Mouse (Mus musculus): ENCODE measurements around the gene Plekha5. TPM values are rescaled to one million over a fixed set of nuclear protein-coding genes. Genes with fewer than 3 reads are reported as not detected.
A peak's percentile ranks its signal among the peaks of the same experiment; 100 is the strongest.

Plekha5 gene
- polyA plus RNA-seq, 1 experiment from 2014 or later: 5.2 TPM

DNA sequence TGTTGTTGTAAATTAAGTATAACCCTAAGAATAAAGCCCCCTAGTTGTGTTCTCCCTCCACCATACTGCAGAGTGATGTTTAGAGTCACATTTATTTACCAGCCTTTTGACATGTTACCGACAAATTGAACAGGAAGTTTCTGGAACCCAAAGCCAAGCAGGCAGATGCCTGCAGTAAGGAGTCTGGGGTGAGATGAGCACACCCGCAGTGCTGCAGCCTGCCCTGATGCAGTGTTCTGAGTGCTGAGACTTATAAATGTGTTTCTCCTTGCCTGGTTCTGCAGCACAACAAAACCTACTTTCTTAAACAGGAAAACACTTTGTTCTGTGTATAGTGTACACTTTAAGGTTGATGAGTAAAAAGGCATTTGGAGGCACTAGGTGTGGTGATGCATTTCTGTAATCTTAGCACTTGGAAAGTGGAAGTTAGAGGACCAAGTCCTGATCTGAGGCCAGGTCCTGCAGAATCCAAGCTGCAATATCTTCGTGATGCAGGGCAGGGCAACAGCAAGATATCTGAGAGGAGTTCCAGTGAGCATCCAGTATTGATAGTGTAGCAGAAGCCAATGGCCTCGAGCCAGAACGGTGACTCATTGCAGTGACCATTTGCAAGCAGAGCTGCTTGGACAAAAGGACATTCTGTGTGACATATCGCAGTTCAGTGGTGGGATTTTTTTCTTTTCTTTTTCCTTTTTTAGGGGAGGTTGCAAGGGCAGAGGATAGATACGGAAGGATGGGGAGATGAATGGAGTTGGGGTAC lies 58.0 kb downstream of the Plekha5 start:
- H3K9ac ChIP-seq (replicated peaks): no peak overlapping the region
- H3K9me3 ChIP-seq (ENCODE audit: low read length): no peaks in the 10 kb centered on the region
- ATAC-seq (peak; percentile 64), DNase-seq (peak; percentile 82)
- no peaks in the 10 kb centered on the region for H3K36me3 ChIP-seq (replicated peaks; ENCODE audit: insufficient read depth, low read length)
- H3K4me1 ChIP-seq (ENCODE audit: insufficient read depth): peaks cover 4% of the 10 kb centered on the region; the same call in 1 of the 2 replicates
- no peak overlapping the region for H3K4me3 ChIP-seq (ENCODE audit: low read depth, low read length)
- no peak overlapping the region for H3K4me2 ChIP-seq (ENCODE audit: low read depth, low read length)
- TF ChIP-seq EP300 (IDR thresholded peaks at IDR 0.05; ENCODE audit: low read depth) (no peak), CTCF (IDR thresholded peaks at IDR 0.05; ENCODE audit: low read depth) (no peak)
- no peak overlapping the region for H3K27ac ChIP-seq (ENCODE audit: low read depth)
- no peaks in the 10 kb centered on the region for H3K27me3 ChIP-seq (ENCODE audit: insufficient read depth, low read length)
- 44% methylated on average over 7 of the region's 7 CpGs for WGBS (ENCODE audit: insufficient replicate concordance)

DNA sequence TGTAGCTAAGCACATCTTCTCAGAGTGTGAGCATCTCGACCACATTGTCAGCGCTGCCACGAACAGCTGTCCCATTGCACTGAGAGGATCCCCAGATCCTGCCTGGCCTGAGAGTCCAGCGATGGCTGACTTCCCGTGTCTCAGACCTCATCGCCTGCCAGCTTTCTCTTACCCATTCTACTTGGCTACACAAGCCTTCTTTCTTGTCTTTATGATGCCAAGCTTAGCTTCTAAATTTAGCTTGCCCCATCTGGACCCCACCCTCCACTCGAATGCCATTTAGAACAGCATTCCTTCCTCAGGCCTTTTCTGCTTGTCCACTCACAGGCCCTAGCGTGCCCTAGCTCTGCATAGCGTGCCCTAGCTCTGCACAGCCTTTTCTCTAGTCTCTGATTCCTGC lies 60.3 kb downstream of the Plekha5 start:
- TF ChIP-seq EP300 (IDR thresholded peaks at IDR 0.05; ENCODE audit: low read depth) (no peak), CTCF (IDR thresholded peaks at IDR 0.05; ENCODE audit: low read depth) (no peak)
- Histone ChIP-seq H3K9me3 (ENCODE audit: low read length) (no peaks in the 10 kb centered on the region), H3K27ac (ENCODE audit: low read depth) (no peak overlapping the region), H3K4me2 (ENCODE audit: low read depth, low read length) (no peak overlapping the region), H3K4me1 (ENCODE audit: insufficient read depth) (peaks cover 16% of the 10 kb centered on the region), H3K9ac (replicated peaks) (no peak overlapping the region), H3K36me3 (replicated peaks; ENCODE audit: insufficient read depth, low read length) (no peaks in the 10 kb centered on the region), H3K27me3 (ENCODE audit: insufficient read depth, low read length) (no peaks in the 10 kb centered on the region), H3K4me3 (ENCODE audit: low read depth, low read length) (no peak overlapping the region)
- ATAC-seq (no peak), DNase-seq (no peak)
- WGBS (ENCODE audit: insufficient replicate concordance): 80% methylated on average over 9 of the region's 9 CpGs

DNA sequence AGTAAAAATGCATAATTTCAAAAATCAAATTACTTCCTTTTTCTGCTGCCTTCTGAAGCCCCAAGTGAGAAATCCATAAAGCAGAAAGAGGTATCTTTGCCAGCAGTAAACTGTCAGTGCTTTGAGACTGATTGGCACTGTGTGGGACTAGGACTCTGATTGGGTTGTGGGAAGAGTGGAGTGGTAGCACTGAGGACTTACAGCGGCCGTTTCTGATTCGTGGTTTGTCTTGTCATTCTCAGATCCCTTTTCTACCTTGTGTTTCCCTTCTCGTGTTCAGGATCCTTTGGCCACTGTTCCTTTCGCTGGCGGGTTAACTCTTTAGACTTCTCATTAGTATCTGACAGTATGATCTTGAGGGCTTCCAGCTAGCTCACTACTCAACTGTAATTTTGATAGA lies 61.8 kb downstream of the Plekha5 start:
- DNase-seq (no peak), ATAC-seq (no peak)
- no peak overlapping the region for H3K4me2 ChIP-seq (ENCODE audit: low read depth, low read length)
- H3K27me3 ChIP-seq (ENCODE audit: insufficient read depth, low read length): no peaks in the 10 kb centered on the region
- no peak for TF ChIP-seq EP300 (IDR thresholded peaks at IDR 0.05; ENCODE audit: low read depth)
- TF ChIP-seq CTCF (IDR thresholded peaks at IDR 0.05; ENCODE audit: low read depth): no peak
- WGBS (ENCODE audit: insufficient replicate concordance): 65% methylated on average over 6 of the region's 6 CpGs
- peaks cover 16% of the 10 kb centered on the region for H3K4me1 ChIP-seq (ENCODE audit: insufficient read depth)
- H3K36me3 ChIP-seq (replicated peaks; ENCODE audit: insufficient read depth, low read length): no peaks in the 10 kb centered on the region
- no peak overlapping the region for H3K4me3 ChIP-seq (ENCODE audit: low read depth, low read length)
- H3K9me3 ChIP-seq (ENCODE audit: low read length): no peaks in the 10 kb centered on the region
- H3K27ac ChIP-seq (ENCODE audit: low read depth): 0 out of 2 replicates have a peak overlapping the region, but pooled peaks have one; percentile 34
- no peak overlapping the region for H3K9ac ChIP-seq (replicated peaks)

DNA sequence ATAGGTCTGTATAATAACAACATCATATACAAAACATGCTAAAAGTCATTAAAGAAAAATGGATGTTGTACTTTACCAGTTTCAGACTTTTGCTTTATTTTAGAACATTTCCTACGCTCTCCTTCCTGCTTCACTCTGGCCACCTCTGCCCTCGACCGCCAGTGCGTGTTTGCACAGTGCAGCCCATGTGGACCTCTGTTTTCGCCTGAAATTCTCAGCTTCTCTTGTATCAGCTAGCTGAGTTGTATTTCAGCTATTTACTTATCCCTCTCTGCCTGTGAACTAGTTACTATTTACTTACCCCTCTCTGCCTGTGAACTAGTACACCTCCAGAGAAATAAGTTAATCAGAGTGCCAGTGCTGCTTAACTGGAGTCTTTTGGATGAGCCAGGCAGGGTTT lies 62.8 kb downstream of the Plekha5 start:
- Histone ChIP-seq H3K9me3 (ENCODE audit: low read length) (no peaks in the 10 kb centered on the region), H3K27ac (ENCODE audit: low read depth) (peak overlapping the region; percentile 50), H3K4me3 (ENCODE audit: low read depth, low read length) (no peak overlapping the region), H3K9ac (replicated peaks) (no peak overlapping the region), H3K27me3 (ENCODE audit: insufficient read depth, low read length) (no peaks in the 10 kb centered on the region), H3K4me1 (ENCODE audit: insufficient read depth) (peaks cover 19% of the 10 kb centered on the region), H3K36me3 (replicated peaks; ENCODE audit: insufficient read depth, low read length) (no peaks in the 10 kb centered on the region), H3K4me2 (ENCODE audit: low read depth, low read length) (no peak overlapping the region)
- 41% methylated on average over 5 of the region's 5 CpGs for WGBS (ENCODE audit: insufficient replicate concordance)
- DNase-seq: no peak
- TF ChIP-seq CTCF (IDR thresholded peaks at IDR 0.05; ENCODE audit: low read depth) (no peak), EP300 (IDR thresholded peaks at IDR 0.05; ENCODE audit: low read depth) (no peak)
- peak; percentile 80 for ATAC-seq

DNA sequence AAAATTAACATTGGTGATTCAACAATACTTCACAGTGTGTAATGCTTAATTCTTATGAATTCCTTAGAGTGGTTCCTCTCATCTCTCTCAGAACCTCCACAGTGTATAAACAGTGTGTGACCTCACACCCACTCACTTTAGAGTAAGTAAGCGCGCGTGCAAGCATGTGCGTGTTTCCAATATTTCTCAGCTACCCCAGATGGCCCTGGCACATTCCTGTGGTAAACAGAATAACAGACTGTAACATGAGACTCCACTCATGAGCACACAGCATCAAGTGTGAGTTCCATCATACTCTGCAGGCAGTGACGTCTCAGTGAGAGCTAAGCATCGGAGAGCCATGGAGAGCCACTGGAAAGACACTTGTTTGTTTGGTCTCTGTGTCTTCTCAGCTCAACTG lies 63.6 kb downstream of the Plekha5 start:
- H3K4me1 ChIP-seq (ENCODE audit: insufficient read depth): peaks cover 19% of the 10 kb centered on the region
- no peaks in the 10 kb centered on the region for H3K9me3 ChIP-seq (ENCODE audit: low read length)
- no peak for TF ChIP-seq CTCF (IDR thresholded peaks at IDR 0.05; ENCODE audit: low read depth)
- no peak for TF ChIP-seq EP300 (IDR thresholded peaks at IDR 0.05; ENCODE audit: low read depth)
- H3K9ac ChIP-seq (replicated peaks): no peak overlapping the region
- DNase-seq: no peak
- WGBS (ENCODE audit: insufficient replicate concordance): 79% methylated on average over 6 of the region's 6 CpGs
- H3K4me3 ChIP-seq (ENCODE audit: low read depth, low read length): no peak overlapping the region
- no peak overlapping the region for H3K4me2 ChIP-seq (ENCODE audit: low read depth, low read length)
- ATAC-seq: no peak
- no peaks in the 10 kb centered on the region for H3K27me3 ChIP-seq (ENCODE audit: insufficient read depth, low read length)
- H3K27ac ChIP-seq (ENCODE audit: low read depth): peak overlapping the region; percentile 50
- no peaks in the 10 kb centered on the region for H3K36me3 ChIP-seq (replicated peaks; ENCODE audit: insufficient read depth, low read length)

DNA sequence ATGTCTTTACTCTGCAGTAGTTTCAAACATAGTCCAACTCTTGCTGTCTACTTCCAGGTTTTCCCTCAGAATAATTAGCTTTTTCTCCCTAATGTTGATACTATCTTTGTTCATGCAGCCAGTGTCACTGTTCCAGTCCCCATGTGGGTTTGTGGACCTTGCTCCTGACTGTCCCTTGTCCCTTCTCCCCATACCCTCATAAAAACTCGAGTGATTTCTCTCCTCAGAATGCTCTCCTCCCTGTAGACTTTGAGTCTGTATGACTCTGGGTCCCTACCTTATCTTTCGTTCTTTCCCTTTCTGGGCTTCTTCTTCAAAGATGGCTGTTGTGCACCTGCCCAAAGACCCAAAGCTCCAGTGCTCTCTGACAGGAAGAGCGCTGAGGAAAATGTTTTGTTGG lies 64.8 kb downstream of the Plekha5 start:
- Histone ChIP-seq H3K9me3 (ENCODE audit: low read length) (no peaks in the 10 kb centered on the region), H3K27me3 (ENCODE audit: insufficient read depth, low read length) (no peaks in the 10 kb centered on the region), H3K27ac (ENCODE audit: low read depth) (no peak overlapping the region), H3K4me3 (ENCODE audit: low read depth, low read length) (no peak overlapping the region), H3K36me3 (replicated peaks; ENCODE audit: insufficient read depth, low read length) (no peaks in the 10 kb centered on the region), H3K9ac (replicated peaks) (no peak overlapping the region), H3K4me2 (ENCODE audit: low read depth, low read length) (no peak overlapping the region), H3K4me1 (ENCODE audit: insufficient read depth) (peaks cover 19% of the 10 kb centered on the region)
- no peak for TF ChIP-seq CTCF (IDR thresholded peaks at IDR 0.05; ENCODE audit: low read depth)
- TF ChIP-seq EP300 (IDR thresholded peaks at IDR 0.05; ENCODE audit: low read depth): no peak
- 73% methylated on average over 3 of the region's 3 CpGs for WGBS (ENCODE audit: insufficient replicate concordance)
- ATAC-seq (no peak), DNase-seq (no peak)

All from liver, postnatal 0 days (tissue).